ENCODE assay signal across 15 mouse cellular contexts in genomic region chr15:59721420-59721819, GRCm38 (mm10).
DNase-seq lines count a peak whose midpoint lies in the region; ATAC-seq lines count a peak whose summit lies in the region.
"Had no signal": no experiment of that assay in that cellular context is flagged by ENCODE, and none has a peak within 500 bp of the region (broad histone marks: within the 10 kb centered on the region; RNA-seq: fewer than 3 reads in every experiment).

No protein-coding gene starts in this region.

- H3K4me1 ChIP-seq in intestine, embryonic 15.5 days (replicated peaks): 0 out of 2 replicates have a peak, but pooled peaks cover 7% of the 10 kb centered on the region
- H3K4me1 ChIP-seq in midbrain, embryonic 11.5 days (ENCODE audit: control insufficient read depth, insufficient read depth, low read length): no peaks in the 10 kb centered on the region
- H3K4me1 ChIP-seq: forebrain, embryonic 13.5 days; limb, embryonic 13.5 days; lung, embryonic 15.5 days; midbrain, embryonic 10.5 days had no signal

- WGBS in intestine, embryonic 15.5 days: 75% methylated on average over 4 of the region's 4 CpGs
- WGBS in midbrain, embryonic 11.5 days: 79% methylated on average over 4 of the region's 4 CpGs

- peak; percentile 24 to 48 for DNase-seq in heart, adult 9 months (ENCODE audit: low spot score in 2 of 2)
- no peak for DNase-seq in heart, postnatal 10 days
- DNase-seq in lung, postnatal 36 days: peak; percentile 46
- DNase-seq in lung, postnatal 25 days (ENCODE audit: low spot score): no peak
- DNase-seq in splenic B cell, adult 2 months (ENCODE audit: low read depth, low spot score): peak; percentile 35
- no peak for DNase-seq in midbrain, embryonic 11.5 days (ENCODE audit: low spot score, missing footprints)
- DNase-seq: adrenal gland, postnatal 10 days; cerebellum, postnatal 14 days; right cerebral cortex, postnatal 4 days had no signal

- intact Hi-C loops in heart, postnatal 10 days (cut with DNase I): no loop called here

- no peaks in the 10 kb centered on the region for H3K9me3 ChIP-seq in intestine, embryonic 15.5 days
- H3K9me3 ChIP-seq in midbrain, embryonic 11.5 days (ENCODE audit: control insufficient read depth, low read length): no peaks in the 10 kb centered on the region
- H3K9me3 ChIP-seq: forebrain, embryonic 13.5 days; limb, embryonic 13.5 days; lung, embryonic 15.5 days; midbrain, embryonic 10.5 days had no signal

- no peak overlapping the region for H3K4me2 ChIP-seq in intestine, embryonic 15.5 days (replicated peaks)
- H3K4me2 ChIP-seq in midbrain, embryonic 11.5 days: no peak overlapping the region
- H3K4me2 ChIP-seq: forebrain, embryonic 13.5 days; limb, embryonic 13.5 days; lung, embryonic 15.5 days had no signal

- H3K4me3 ChIP-seq in intestine, embryonic 15.5 days (replicated peaks): no peak overlapping the region
- H3K4me3 ChIP-seq in midbrain, embryonic 11.5 days (ENCODE audit: low read depth, low read length): no peak overlapping the region
- H3K4me3 ChIP-seq: forebrain, embryonic 13.5 days; limb, embryonic 13.5 days; lung, embryonic 15.5 days; midbrain, embryonic 10.5 days had no signal

- peak; percentile 78 to 80 for ATAC-seq in hematopoietic stem cell, adult 5-6 weeks (replicated peaks in 1 of 2; ENCODE audit: insufficient read depth in 1 of 2, low FRiP score in 2 of 2, low TSS enrichment in 1 of 2, low read depth in 1 of 2, poor library complexity in 2 of 2, severe bottlenecking in 2 of 2)
- ATAC-seq in intestine, embryonic 15.5 days: no peak
- no peak for ATAC-seq in midbrain, embryonic 11.5 days (ENCODE audit: low FRiP score)
- ATAC-seq: forebrain, embryonic 13.5 days had no signal

- H3K9ac ChIP-seq in intestine, embryonic 15.5 days: no peak overlapping the region
- H3K9ac ChIP-seq in midbrain, embryonic 11.5 days (ENCODE audit: low read length): no peak overlapping the region
- H3K9ac ChIP-seq: forebrain, embryonic 13.5 days; limb, embryonic 13.5 days; lung, embryonic 15.5 days had no signal

- H3K27ac ChIP-seq in intestine, embryonic 15.5 days: no peak overlapping the region
- no peak overlapping the region for H3K27ac ChIP-seq in midbrain, embryonic 11.5 days (ENCODE audit: low read depth, low read length)
- H3K27ac ChIP-seq: forebrain, embryonic 13.5 days; limb, embryonic 13.5 days; lung, embryonic 15.5 days; midbrain, embryonic 10.5 days had no signal

- no peaks in the 10 kb centered on the region for H3K36me3 ChIP-seq in splenic B cell, adult 2 months (ENCODE audit: control insufficient read depth, insufficient read depth, low read length, poor library complexity, severe bottlenecking)
- H3K36me3 ChIP-seq in intestine, embryonic 15.5 days: no peaks in the 10 kb centered on the region
- no peaks in the 10 kb centered on the region for H3K36me3 ChIP-seq in midbrain, embryonic 11.5 days (ENCODE audit: control insufficient read depth, insufficient read depth, low read length)
- H3K36me3 ChIP-seq: limb, embryonic 13.5 days; lung, embryonic 15.5 days; midbrain, embryonic 10.5 days had no signal

- no peaks in the 10 kb centered on the region for H3K27me3 ChIP-seq in splenic B cell, adult 2 months (ENCODE audit: control insufficient read depth, insufficient read depth, low read length, poor library complexity, severe bottlenecking)
- H3K27me3 ChIP-seq in intestine, embryonic 15.5 days (replicated peaks): no peaks in the 10 kb centered on the region
- no peaks in the 10 kb centered on the region for H3K27me3 ChIP-seq in midbrain, embryonic 11.5 days (ENCODE audit: control insufficient read depth, insufficient read depth, low read length)
- H3K27me3 ChIP-seq: forebrain, embryonic 13.5 days; limb, embryonic 13.5 days; lung, embryonic 15.5 days had no signal

Comparison
In these comparisons a context has a peak if more than half of its experiments do, and no peak if none do; other contexts are left out.
1. DNase-seq: peak in heart, adult 9 months (2 of 2), lung, postnatal 36 days (single experiment) and splenic B cell, adult 2 months (single experiment); none in heart, postnatal 10 days (0 of 2), lung, postnatal 25 days (single experiment) and midbrain, embryonic 11.5 days (single experiment).
2. ATAC-seq: peak in hematopoietic stem cell, adult 5-6 weeks (2 of 2); none in intestine, embryonic 15.5 days (single experiment) and midbrain, embryonic 11.5 days (single experiment).